Mouse (Mus musculus) frontal cortex, postnatal 14 days (tissue): Measurements from ENCODE around the gene Gm12184.
A peak's percentile ranks its signal among the peaks of the same experiment; 100 is the strongest.
"Not testable (repeated sequence)": the region's sequence is repeated elsewhere in the genome, so short reads cannot be mapped to it uniquely, and the experiment has no call there.

Experiments used
- DNase-seq, 2 experiments: peaks; one replicate each; pipeline ENCODE4 v3.0.0; 2022; ENCODE audit warnings: low spot score in 2 of 2

Gm12184 gene

GRCm38 (mm10) chr11:48823536-48823972 lies 2.9 kb downstream of the Gm12184 start:
- peak in 1 of 2 experiments; percentile 51 for DNase-seq

- no peak for DNase-seq
Measured at GRCm38 (mm10) chr11:48822768-48823512, 3.5 kb downstream of the Gm12184 start.

DNA sequence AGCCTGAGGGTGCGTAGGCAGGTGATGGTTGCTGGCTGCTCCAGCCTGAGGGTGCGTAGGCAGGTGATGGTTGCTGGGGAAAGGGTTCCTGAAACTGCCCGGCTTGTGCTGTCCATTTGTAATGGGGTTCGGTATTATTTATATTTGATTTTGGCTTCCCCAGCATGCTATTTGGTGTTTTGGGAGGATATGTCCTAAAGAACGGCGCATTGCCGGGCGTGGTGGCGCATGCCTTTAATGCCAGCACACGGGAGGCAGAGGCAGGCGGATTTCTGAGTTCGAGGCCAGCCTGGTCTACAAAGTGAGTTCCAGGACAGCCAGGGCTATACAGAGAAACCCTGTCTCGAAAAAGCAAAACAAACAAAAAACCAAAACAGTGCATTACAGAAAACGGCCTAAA lies 5.2 kb downstream of the Gm12184 start:
- not testable (repeated sequence) for DNase-seq

DNA sequence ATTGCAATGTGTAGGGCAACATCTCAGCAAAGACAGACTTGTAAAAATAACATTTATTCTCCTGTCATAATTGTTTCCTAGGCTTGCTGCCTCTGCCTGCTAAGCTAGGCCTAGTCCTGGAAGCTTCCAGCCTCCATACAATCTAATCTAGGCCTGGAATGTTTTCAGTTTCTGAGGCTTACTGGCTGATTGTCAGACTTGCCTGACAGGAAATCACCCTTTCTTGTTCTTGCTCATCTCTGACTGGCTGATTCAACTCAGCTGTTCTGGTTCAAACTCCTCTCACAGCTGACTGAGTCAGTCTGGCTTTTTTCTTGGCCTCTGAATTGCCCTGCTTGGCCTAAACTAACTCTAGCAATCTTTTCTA lies 6.2 kb downstream of the Gm12184 start:
- DNase-seq, result no peak

- no peak for DNase-seq
Measured at GRCm38 (mm10) chr11:48819614-48820307, 6.7 kb downstream of the Gm12184 start.

DNA sequence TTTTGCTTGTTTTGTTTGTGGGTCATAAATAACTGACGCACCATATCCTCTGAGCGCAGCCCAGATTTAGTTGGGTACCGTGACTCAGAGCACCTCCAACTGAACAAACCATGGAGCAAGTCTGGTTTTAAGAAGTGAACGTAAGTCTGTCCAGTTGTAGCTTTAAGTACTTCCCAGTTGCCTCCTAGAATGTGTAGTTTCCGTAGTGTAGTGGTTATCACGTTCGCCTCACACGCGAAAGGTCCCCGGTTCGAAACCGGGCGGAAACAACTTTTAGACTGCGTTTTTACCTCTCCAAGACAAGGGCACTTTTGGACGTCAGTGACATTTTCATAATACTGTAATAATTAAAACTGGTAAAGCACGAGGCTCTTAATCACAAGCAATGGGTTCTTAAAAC lies 8.1 kb downstream of the Gm12184 start:
- peak; percentile 57 to 77 for DNase-seq

DNA sequence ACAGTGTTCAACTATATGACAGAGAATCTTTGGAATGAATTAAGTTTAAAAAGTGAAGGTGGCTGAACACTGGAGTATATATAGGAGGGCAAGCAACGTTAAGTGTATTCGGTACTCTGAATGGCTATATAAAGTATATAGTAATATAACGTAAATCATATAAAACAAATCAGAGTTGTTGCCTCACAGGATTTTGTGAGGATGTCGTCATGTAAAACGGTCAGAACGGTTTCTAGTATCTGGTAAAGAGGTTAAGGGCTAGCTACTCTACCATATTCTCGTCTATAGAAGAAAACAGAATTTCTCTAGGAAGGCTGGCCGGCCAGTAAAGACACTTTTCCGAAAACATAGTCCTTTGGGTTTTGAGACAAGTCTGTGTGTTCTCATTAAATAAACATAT lies 8.7 kb downstream of the Gm12184 start:
- no peak for DNase-seq

GRCm38 (mm10) chr11:48816800-48817665 lies 9.4 kb downstream of the Gm12184 start, which contains the start of gene Trim41:
Trim41 (minus strand) TSS chr11:48817353.
- peak; percentile 98 to 99 for DNase-seq

DNA sequence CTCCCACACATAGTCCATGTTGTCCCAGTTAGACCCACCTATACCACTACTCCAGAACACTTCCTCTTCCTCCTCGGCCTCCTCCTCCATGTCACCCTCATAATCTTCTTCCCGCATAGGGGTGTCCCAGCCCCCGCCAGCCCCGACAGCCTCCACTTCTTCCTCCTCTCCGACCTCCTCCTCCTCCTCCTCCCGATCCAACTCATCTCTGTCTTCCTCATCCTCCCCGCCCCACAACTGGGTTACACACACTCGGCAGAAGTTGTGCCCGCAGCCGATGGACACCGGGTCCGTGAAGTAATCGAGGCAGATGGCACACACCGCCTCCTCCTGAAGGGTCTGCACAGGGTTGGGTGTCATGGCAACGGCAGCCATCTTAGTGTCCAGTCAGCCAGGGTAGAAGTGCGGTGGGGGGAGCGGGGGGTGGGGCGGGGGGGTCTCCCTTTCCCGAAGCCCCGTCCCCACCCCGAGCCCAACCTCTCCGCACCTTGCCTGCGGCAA lies 10.1 kb downstream of the Gm12184 start:
- DNase-seq, result peak; percentile 31 to 62

DNA sequence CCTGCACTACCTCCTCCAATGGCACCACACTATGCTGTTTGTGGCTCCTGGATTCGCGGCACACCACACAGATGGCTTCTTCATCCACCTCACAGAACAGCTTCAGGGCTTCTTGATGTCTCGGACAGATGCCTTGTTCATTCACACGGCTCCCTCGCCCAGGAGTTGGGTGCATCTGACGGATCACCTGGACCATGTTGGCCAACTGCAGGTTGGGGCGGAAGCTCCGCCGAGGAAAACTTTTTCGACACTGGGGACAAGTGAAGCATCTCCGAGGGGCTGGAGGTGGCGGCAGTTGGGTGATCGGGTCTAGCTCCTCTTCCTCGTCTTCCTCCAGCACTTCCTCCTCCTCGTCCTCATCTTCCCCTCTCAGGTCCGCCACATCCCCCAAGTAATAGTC lies 10.6 kb downstream of the Gm12184 start:
- no peak for DNase-seq

GRCm38 (mm10) chr11:48813782-48814181 lies 12.7 kb downstream of the Gm12184 start:
- no peak for DNase-seq

- DNase-seq, result no peak
Measured at GRCm38 (mm10) chr11:48810142-48810541, 16.3 kb downstream of the Gm12184 start.

DNA sequence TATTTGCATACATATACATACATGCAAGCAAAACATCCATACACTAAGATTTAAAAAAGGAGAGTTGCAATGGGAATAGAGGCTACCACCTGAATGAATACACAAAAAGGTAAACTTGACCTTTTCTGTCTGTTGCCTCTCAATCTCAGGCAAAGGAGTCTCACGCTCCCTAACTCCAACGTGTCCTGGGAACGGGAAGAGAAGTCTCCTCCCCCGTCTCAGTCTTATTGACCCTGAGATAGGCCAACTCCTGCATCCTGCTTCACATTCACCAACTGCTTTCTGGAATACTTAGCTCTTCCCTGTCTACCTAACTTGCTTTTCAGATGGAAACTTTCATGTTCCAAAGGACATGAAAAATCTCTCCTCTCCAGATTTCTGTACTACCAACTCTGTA lies 17.0 kb downstream of the Gm12184 start:
- no peak for DNase-seq

GRCm38 (mm10) chr11:48808737-48809433 lies 17.6 kb downstream of the Gm12184 start:
- DNase-seq, result no peak

- no peak for DNase-seq
Measured at GRCm38 (mm10) chr11:48808304-48808646, 18.2 kb downstream of the Gm12184 start.

DNA sequence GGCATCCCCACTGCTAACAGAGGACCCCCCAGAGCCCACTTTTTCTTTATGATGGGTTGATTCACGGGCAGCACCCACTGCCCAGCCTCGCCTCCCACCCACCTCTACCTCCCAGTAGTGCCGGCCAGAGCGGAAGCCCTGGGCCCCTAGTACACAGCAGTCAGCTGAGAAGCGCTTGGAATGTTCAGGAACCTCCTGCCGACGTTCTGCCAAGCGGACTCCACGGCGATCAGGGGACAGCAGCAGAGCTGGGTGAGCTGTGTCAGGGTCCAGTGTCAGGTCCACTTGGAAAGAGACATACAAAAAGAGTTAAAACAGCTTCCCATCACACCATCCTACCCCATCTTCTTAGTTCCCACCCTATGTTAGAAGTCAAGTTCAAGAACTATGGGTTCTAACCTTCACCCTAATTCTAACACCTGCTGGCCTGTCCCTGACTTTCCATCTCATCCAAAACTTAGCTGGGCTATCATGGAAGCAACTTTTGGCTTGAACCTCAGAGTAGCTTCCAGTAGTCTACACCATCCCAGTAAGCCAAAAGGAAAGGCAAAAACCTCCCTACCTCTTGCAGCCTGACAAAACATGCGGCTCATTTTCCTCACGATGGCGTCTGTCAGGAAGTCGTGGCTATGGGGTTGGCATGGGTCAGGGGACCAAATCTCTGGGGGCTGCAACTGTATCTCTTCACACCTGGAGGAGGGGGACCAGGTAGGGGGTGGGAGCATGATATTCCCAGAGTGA lies 18.7 kb downstream of the Gm12184 start:
- no peak for DNase-seq

GRCm38 (mm10) chr11:48806856-48807562 lies 19.4 kb downstream of the Gm12184 start:
- DNase-seq, result peak in 1 of 2 experiments; percentile 39

- DNase-seq, result no peak
Measured at GRCm38 (mm10) chr11:48804922-48805321, 21.5 kb downstream of the Gm12184 start.

DNA sequence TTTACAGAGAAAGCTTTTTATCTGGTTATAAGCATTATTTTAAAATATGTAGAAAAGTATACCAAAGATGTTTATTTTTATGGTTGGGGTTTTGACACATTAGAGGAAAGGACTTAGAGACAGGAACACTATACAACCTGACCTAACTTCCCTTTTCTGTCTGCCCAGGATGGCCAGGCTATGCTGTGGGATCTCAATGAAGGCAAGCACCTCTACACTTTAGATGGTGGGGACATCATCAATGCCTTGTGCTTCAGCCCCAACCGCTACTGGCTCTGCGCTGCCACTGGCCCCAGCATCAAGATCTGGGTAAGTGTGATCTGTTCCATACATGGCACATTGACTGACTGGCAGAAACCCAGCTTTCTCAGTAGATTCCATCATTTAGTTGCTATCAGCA lies 22.5 kb downstream of the Gm12184 start:
- DNase-seq, result no peak
